In genomic region chr1:134555240-134555870, GRCm38 (mm10) we compare ENCODE assay signal across 8 mouse cellular contexts. TPM values are rescaled to one million over a fixed set of nuclear protein-coding genes. Genes with fewer than 3 reads are reported as not detected.
DNase-seq lines count a peak whose midpoint lies in the region; ATAC-seq and TF ChIP-seq lines count a peak whose summit lies in the region.

No protein-coding gene starts in this region.

- intact Hi-C loops in heart, adult 2 months (cut with DNase I) = no loop called here
- intact Hi-C loops in left cerebral cortex, postnatal 4 days (cut with DNase I) = no loop called here

- no peak overlapping the region for H3K9ac ChIP-seq in heart, embryonic 15.5 days
- no peak overlapping the region for H3K9ac ChIP-seq in heart, adult 2 months (ENCODE audit: low read depth, low read length)
- H3K9ac ChIP-seq in embryonic facial prominence, embryonic 14.5 days (ENCODE audit: low read depth, low read length) = peak overlapping the region; percentile 73
- peak overlapping the region; percentile 82; the same call in 1 of the 2 replicates for H3K9ac ChIP-seq in limb, embryonic 13.5 days
- H3K9ac ChIP-seq in midbrain, embryonic 14.5 days (replicated peaks; ENCODE audit: low read length) = 0 out of 2 replicates have a peak overlapping the region, but pooled peaks have one; percentile 82

- H3K4me3 ChIP-seq in heart, embryonic 15.5 days = peak overlapping the region; percentile 72
- H3K4me3 ChIP-seq in heart, adult 2 months = no peak overlapping the region
- H3K4me3 ChIP-seq in embryonic facial prominence, embryonic 14.5 days (ENCODE audit: low read depth, low read length) = peak overlapping the region; percentile 48
- H3K4me3 ChIP-seq in limb, embryonic 13.5 days = peak overlapping the region; percentile 65
- H3K4me3 ChIP-seq in midbrain, embryonic 14.5 days (replicated peaks; ENCODE audit: low read depth, low read length) = peak overlapping the region; percentile 65; the same call in 1 of the 2 replicates

- TF ChIP-seq CTCF in heart, adult 2 months (IDR thresholded peaks at IDR 0.05) = no peak

- H3K27ac ChIP-seq in heart, embryonic 15.5 days = no peak overlapping the region
- H3K27ac ChIP-seq in heart, adult 2 months = no peak overlapping the region
- peak overlapping the region; percentile 87 for H3K27ac ChIP-seq in embryonic facial prominence, embryonic 14.5 days (replicated peaks; ENCODE audit: low read depth, low read length)
- H3K27ac ChIP-seq in limb, embryonic 13.5 days = peak overlapping the region; percentile 94
- H3K27ac ChIP-seq in midbrain, embryonic 14.5 days (replicated peaks; ENCODE audit: low read depth, low read length) = no peak overlapping the region; the same call in 1 of the 2 replicates

- DNase-seq in heart, adult 2 months = no peak
- peak; percentile 88 for DNase-seq in embryonic facial prominence, embryonic 14.5 days (ENCODE audit: low spot score)
- DNase-seq in midbrain, embryonic 14.5 days = no peak
- no peak for DNase-seq in left cerebral cortex, postnatal 4 days
- no peak for DNase-seq in yolk sac, embryonic 10.5 days (ENCODE audit: low spot score)
- DNase-seq in cerebellum, postnatal 4 days (ENCODE audit: low spot score in 2 of 2) = no peak

- H3K9me3 ChIP-seq in heart, embryonic 15.5 days (replicated peaks) = no peaks in the 10 kb centered on the region
- H3K9me3 ChIP-seq in embryonic facial prominence, embryonic 14.5 days (ENCODE audit: control insufficient read depth, low read length) = no peaks in the 10 kb centered on the region
- no peaks in the 10 kb centered on the region for H3K9me3 ChIP-seq in limb, embryonic 13.5 days
- H3K9me3 ChIP-seq in midbrain, embryonic 14.5 days (ENCODE audit: control insufficient read depth, low read length) = no peaks in the 10 kb centered on the region

- TF ChIP-seq POLR2A in heart, adult 2 months (IDR thresholded peaks at IDR 0.05; ENCODE audit: insufficient read depth, low read depth, low read length) = no peak

- 36% methylated on average over 13 of the region's 13 CpGs for WGBS in heart, embryonic 15.5 days
- WGBS in heart, adult 2 months = 52% methylated on average over 13 of the region's 13 CpGs
- 22% methylated on average over 13 of the region's 13 CpGs for WGBS in embryonic facial prominence, embryonic 14.5 days
- WGBS in limb, embryonic 13.5 days = 20% methylated on average over 13 of the region's 13 CpGs
- 33% methylated on average over 13 of the region's 13 CpGs for WGBS in midbrain, embryonic 14.5 days

- H3K79me2 ChIP-seq in heart, adult 2 months (replicated peaks; ENCODE audit: control insufficient read depth, insufficient read depth, low read length) = no peaks in the 10 kb centered on the region

- TF ChIP-seq EP300 in heart, adult 2 months (IDR thresholded peaks at IDR 0.05; ENCODE audit: insufficient read depth, low read depth, low read length) = no peak

- H3K27me3 ChIP-seq in heart, embryonic 15.5 days = no peaks in the 10 kb centered on the region
- no peaks in the 10 kb centered on the region for H3K27me3 ChIP-seq in heart, adult 2 months (ENCODE audit: control insufficient read depth, insufficient read depth, low read length)
- H3K27me3 ChIP-seq in embryonic facial prominence, embryonic 14.5 days (replicated peaks; ENCODE audit: control insufficient read depth, insufficient read depth, low read length) = no peaks in the 10 kb centered on the region
- H3K27me3 ChIP-seq in limb, embryonic 13.5 days = no peaks in the 10 kb centered on the region
- no peaks in the 10 kb centered on the region for H3K27me3 ChIP-seq in midbrain, embryonic 14.5 days (ENCODE audit: control insufficient read depth, insufficient read depth, low read length)

- ATAC-seq in heart, embryonic 15.5 days (replicated peaks; ENCODE audit: insufficient number of reproducible peaks, insufficient read depth, low FRiP score, low read depth) = no peak
- ATAC-seq in embryonic facial prominence, embryonic 14.5 days (ENCODE audit: low read depth) = peak; percentile 46
- ATAC-seq in limb, embryonic 13.5 days (ENCODE audit: low FRiP score, low read depth) = no peak
- no peak for ATAC-seq in midbrain, embryonic 14.5 days (ENCODE audit: low FRiP score, low TSS enrichment)

- peaks cover 15% of the 10 kb centered on the region for H3K4me1 ChIP-seq in heart, embryonic 15.5 days (replicated peaks)
- H3K4me1 ChIP-seq in heart, adult 2 months (ENCODE audit: control insufficient read depth, insufficient read depth, low read length) = peaks cover 3% of the 10 kb centered on the region
- H3K4me1 ChIP-seq in embryonic facial prominence, embryonic 14.5 days (ENCODE audit: control insufficient read depth, insufficient read depth, low read length) = peaks cover 6% of the 10 kb centered on the region; the same call in 1 of the 2 replicates
- peaks cover 20% of the 10 kb centered on the region for H3K4me1 ChIP-seq in limb, embryonic 13.5 days
- peaks cover 7% of the 10 kb centered on the region; the same call in 1 of the 2 replicates for H3K4me1 ChIP-seq in midbrain, embryonic 14.5 days (ENCODE audit: control insufficient read depth, insufficient read depth, low read length)

- H3K4me2 ChIP-seq in heart, embryonic 15.5 days = peak overlapping the region; percentile 91
- peak overlapping the region; percentile 89 for H3K4me2 ChIP-seq in embryonic facial prominence, embryonic 14.5 days (ENCODE audit: low read depth, low read length)
- H3K4me2 ChIP-seq in limb, embryonic 13.5 days (replicated peaks) = peak overlapping the region; percentile 84
- peak overlapping the region; percentile 86 for H3K4me2 ChIP-seq in midbrain, embryonic 14.5 days (ENCODE audit: low read length)

- no peaks in the 10 kb centered on the region for H3K36me3 ChIP-seq in heart, embryonic 15.5 days
- H3K36me3 ChIP-seq in heart, adult 2 months (ENCODE audit: control insufficient read depth, insufficient read depth, low read length) = no peaks in the 10 kb centered on the region
- no peaks in the 10 kb centered on the region for H3K36me3 ChIP-seq in embryonic facial prominence, embryonic 14.5 days (ENCODE audit: control insufficient read depth, insufficient read depth, low read length)
- no peaks in the 10 kb centered on the region for H3K36me3 ChIP-seq in limb, embryonic 13.5 days
- no peaks in the 10 kb centered on the region for H3K36me3 ChIP-seq in midbrain, embryonic 14.5 days (ENCODE audit: control insufficient read depth, insufficient read depth, low read length)

RNA-seq across cellular contexts. Expression of gene Kdm5b, which starts 4.6 kb away (rescaled TPM):
- 25.9 and 32.0 TPM in 2 replicates for polyA plus RNA-seq in heart, embryonic 15.5 days (2015; fragmentation: Nextera tagmentation; extraction: Ambion mirVana)
- total RNA-seq in heart, adult 2 months (2021) = 10 to 100 TPM; 11.6 to 13.2 TPM
- polyA plus RNA-seq in heart, adult 2 months (2012; rRNA removed) = 3.3 and 7.0 TPM in 2 replicates
- 63.0 and 68.5 TPM in 2 replicates for polyA plus RNA-seq in embryonic facial prominence, embryonic 14.5 days (2014; fragmentation: Nextera tagmentation; extraction: Ambion mirVana)
- polyA plus RNA-seq in limb, embryonic 13.5 days (2015; fragmentation: Nextera tagmentation; extraction: Ambion mirVana) = 96.1 and 98.8 TPM in 2 replicates
- polyA plus RNA-seq in midbrain, embryonic 14.5 days (2014; fragmentation: Nextera tagmentation; extraction: Ambion mirVana) = 79.7 and 111 TPM in 2 replicates
- total RNA-seq in left cerebral cortex, postnatal 4 days (2021) = 100 to 1,000 TPM in 1 of 2 experiments, 10 to 100 TPM in 1; 98.4 to 107 TPM

RNA-seq across cellular contexts. Expression of gene Mgat4e, which starts 5.9 kb away (rescaled TPM):
- not detected in 2 replicates for polyA plus RNA-seq in heart, embryonic 15.5 days (2015; fragmentation: Nextera tagmentation; extraction: Ambion mirVana)
- total RNA-seq in heart, adult 2 months (2021) = not detected
- 0.20 TPM in 1 of 2 replicates, not detected in the other for polyA plus RNA-seq in heart, adult 2 months (2012; rRNA removed)
- not detected in 2 replicates for polyA plus RNA-seq in embryonic facial prominence, embryonic 14.5 days (2014; fragmentation: Nextera tagmentation; extraction: Ambion mirVana)
- 0.14 TPM in 1 of 2 replicates, not detected in the other for polyA plus RNA-seq in limb, embryonic 13.5 days (2015; fragmentation: Nextera tagmentation; extraction: Ambion mirVana)
- polyA plus RNA-seq in midbrain, embryonic 14.5 days (2014; fragmentation: Nextera tagmentation; extraction: Ambion mirVana) = not detected in 2 replicates
- not detected for total RNA-seq in left cerebral cortex, postnatal 4 days (2021)

Comparison
In these comparisons a context has a peak if more than half of its experiments do, and no peak if none do; other contexts are left out.
1. H3K27ac ChIP-seq: peak in embryonic facial prominence, embryonic 14.5 days (single experiment) and limb, embryonic 13.5 days (single experiment); none in heart, embryonic 15.5 days (single experiment), heart, adult 2 months (single experiment) and midbrain, embryonic 14.5 days (single experiment).
2. H3K9ac ChIP-seq: peak in embryonic facial prominence, embryonic 14.5 days (single experiment), limb, embryonic 13.5 days (single experiment) and midbrain, embryonic 14.5 days (single experiment); none in heart, embryonic 15.5 days (single experiment) and heart, adult 2 months (single experiment).
3. Peak in every context shown above with its lines, with median percentiles within 50 percentile points of each other: H3K4me2 ChIP-seq.